Mouse (Mus musculus): ENCODE data around the gene Timm10b.

DNA sequence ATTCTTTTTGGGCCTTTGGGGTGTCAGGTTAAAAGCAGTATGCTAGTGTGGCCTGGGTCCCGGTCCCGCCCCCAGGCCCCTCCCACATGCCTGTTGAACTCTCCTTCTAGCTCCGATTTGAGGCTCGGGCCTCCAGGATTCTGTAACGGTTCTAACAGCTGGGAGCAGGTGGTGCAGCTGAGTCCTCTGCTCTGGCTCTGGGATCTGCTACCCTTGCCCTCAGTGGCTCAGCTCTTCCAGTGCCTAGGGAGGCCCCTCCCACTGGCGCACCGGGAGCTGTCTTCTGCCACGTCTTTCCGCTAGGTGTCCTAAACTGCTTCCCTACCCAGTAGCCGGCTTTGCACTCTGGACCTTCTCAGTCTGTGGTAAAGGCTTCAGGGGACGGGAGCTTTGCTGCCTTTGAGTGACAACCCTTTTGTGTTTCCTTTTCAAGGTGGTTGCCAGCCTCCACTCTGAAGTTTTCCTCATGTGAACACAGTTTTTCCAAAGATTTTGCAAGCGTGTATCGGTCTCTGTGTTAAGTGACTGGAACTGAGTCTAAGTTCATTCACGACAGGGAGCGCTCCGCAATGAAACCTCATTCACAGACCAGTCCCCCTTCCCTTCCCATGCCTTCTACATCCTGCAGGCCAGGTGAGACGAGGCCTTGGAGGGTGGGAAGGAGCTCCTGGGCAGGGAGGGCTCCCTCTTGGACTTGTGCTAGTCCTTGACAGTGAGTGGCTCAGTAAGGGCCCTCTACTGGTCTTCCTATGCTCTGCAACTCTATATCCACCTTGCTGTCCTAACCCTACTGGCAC, 11.0 kb downstream of the Timm10b start, which contains the start of gene Dnhd1:
- TF ChIP-seq CTCF (IDR thresholded peaks at IDR 0.05; ENCODE audit: extremely low read depth, insufficient read depth, low read length) (peak; percentile 55; the same call in 1 of the 2 replicates), POLR2A (IDR thresholded peaks at IDR 0.05; ENCODE audit: extremely low read depth, insufficient read depth, low read length) (no peak)
